Mouse (Mus musculus): ENCODE measurements around the gene Rbm15. TPM values are rescaled to one million over a fixed set of nuclear protein-coding genes. Genes with fewer than 3 reads are reported as not detected.

The Rbm15 gene
- polyA plus RNA-seq, 1 experiment = 26.7 TPM

DNA sequence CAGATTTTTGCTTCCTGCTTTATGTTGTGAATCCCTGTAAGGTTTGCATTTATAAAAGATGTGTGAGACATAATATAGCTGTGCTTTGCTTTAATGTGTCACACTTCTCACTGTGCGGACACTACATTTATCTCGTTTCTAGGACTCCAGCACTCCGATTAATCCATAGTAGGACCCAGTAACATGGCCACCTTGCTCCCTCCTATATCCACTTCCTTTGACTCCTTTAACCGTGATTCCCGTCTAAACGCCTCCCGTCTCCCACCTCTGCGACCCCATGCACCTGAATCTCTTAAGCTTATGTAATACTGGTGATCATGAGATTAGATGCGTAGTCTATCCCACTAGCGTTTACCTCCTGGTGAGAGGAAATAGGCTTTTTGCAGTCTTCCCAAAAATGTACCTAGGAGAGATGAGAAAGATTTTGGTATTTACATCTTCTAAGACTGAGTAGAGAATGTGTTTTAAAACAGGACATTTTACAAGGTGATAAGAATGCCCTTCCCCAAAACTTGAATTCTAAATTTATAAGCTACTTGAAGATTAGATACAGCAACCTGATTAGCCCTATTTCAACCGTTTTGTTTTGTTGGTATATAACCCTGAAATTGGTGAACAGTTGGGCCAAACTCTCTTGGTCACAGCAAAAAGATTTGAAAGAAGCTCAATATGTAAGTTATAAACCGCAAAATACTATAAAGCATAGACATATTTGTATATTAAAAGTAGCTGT lies 895 bp upstream of the Rbm15 start:
- Histone ChIP-seq H3K27ac (ENCODE audit: control insufficient read depth, insufficient read depth, low read depth, low read length, poor library complexity) (peak overlapping the region; percentile 96), H3K4me3 (replicated peaks; ENCODE audit: control insufficient read depth, low read depth, low read length) (peak overlapping the region; percentile 91), H3K4me1 (ENCODE audit: control insufficient read depth, insufficient read depth, low read length) (peaks cover 2% of the 10 kb centered on the region; the same call in 1 of the 2 replicates)
- WGBS = 10% methylated on average over 12 of the region's 12 CpGs
- TF ChIP-seq POLR2A (IDR thresholded peaks at IDR 0.05; ENCODE audit: borderline replicate concordance, control insufficient read depth, low read depth, low read length) (0 out of 2 replicates have a peak, but pooled peaks have one; percentile 15), CTCF (IDR thresholded peaks at IDR 0.05; ENCODE audit: control insufficient read depth, insufficient read depth, low read length) (no peak)

DNA sequence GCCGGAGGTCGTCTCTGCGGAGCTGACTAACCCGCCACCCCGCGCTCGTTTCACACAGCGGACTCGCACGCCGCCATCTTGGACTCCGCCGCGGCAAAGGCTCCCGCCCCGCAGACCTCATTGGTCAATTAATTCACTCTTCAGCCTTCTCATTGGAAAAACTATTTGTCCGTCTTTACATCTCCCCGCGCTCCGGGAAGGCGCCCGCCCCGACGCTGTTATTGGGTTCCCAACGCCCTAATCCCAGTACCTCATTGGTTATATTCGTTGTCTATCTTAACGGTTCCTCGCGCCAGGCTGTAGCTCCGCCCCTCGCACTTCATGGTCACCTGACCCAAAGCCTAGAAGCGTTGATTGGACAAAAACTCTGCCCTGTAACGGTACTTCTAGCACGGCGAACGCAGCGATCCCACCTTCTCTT lies 503 bp downstream of the Rbm15 start:
- WGBS = under 1% methylated on average over 37 of the region's 37 CpGs
- H3K4me1 ChIP-seq (ENCODE audit: control insufficient read depth, insufficient read depth, low read length) = peaks cover 2% of the 10 kb centered on the region; the same call in 1 of the 2 replicates
- peak overlapping the region; percentile 91 for H3K4me3 ChIP-seq (replicated peaks; ENCODE audit: control insufficient read depth, low read depth, low read length)
- TF ChIP-seq CTCF (IDR thresholded peaks at IDR 0.05; ENCODE audit: control insufficient read depth, insufficient read depth, low read length) = no peak; the same call in 1 of the 2 replicates
- TF ChIP-seq POLR2A (IDR thresholded peaks at IDR 0.05; ENCODE audit: borderline replicate concordance, control insufficient read depth, low read depth, low read length) = peak; percentile 91
- H3K27ac ChIP-seq (ENCODE audit: control insufficient read depth, insufficient read depth, low read depth, low read length, poor library complexity) = peak overlapping the region; percentile 96

GRCm38 (mm10) chr3:107332127-107332959 lies 1.1 kb downstream of the Rbm15 start:
- TF ChIP-seq CTCF (IDR thresholded peaks at IDR 0.05; ENCODE audit: control insufficient read depth, insufficient read depth, low read length) (no peak), POLR2A (IDR thresholded peaks at IDR 0.05; ENCODE audit: borderline replicate concordance, control insufficient read depth, low read depth, low read length) (no peak)
- H3K4me1 ChIP-seq (ENCODE audit: control insufficient read depth, insufficient read depth, low read length) = peaks cover 2% of the 10 kb centered on the region; the same call in 1 of the 2 replicates
- peak overlapping the region; percentile 81 for H3K27ac ChIP-seq (ENCODE audit: control insufficient read depth, insufficient read depth, low read depth, low read length, poor library complexity)
- peak overlapping the region; percentile 86 for H3K4me3 ChIP-seq (replicated peaks; ENCODE audit: control insufficient read depth, low read depth, low read length)
- under 1% methylated on average over 75 of the region's 75 CpGs for WGBS

DNA sequence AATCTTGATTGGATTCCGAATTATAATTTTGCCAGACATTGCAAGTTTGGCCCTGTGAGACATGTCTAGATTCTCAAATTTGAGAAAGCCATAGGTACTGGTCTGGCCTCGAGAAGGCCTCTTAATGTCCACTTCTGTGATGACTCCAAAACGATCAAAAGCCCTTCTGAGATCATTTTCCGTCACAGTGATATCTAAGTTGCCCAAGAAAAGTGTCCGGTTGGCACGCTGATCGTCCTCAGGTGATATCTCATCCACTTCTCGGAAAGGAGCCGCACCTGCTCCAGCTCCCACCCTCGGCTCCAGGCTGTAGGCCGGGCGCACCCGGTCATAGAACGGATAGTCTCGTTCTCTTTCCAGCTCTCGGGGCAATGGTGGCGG lies 1.7 kb downstream of the Rbm15 start:
- 31% methylated on average over 17 of the region's 17 CpGs for WGBS
- H3K27ac ChIP-seq (ENCODE audit: control insufficient read depth, insufficient read depth, low read depth, low read length, poor library complexity) = peak overlapping the region; percentile 11; the same call in 1 of the 2 replicates
- peak overlapping the region; percentile 86 for H3K4me3 ChIP-seq (replicated peaks; ENCODE audit: control insufficient read depth, low read depth, low read length)
- no peak for TF ChIP-seq POLR2A (IDR thresholded peaks at IDR 0.05; ENCODE audit: borderline replicate concordance, control insufficient read depth, low read depth, low read length)
- no peak for TF ChIP-seq CTCF (IDR thresholded peaks at IDR 0.05; ENCODE audit: control insufficient read depth, insufficient read depth, low read length)
- peaks cover 2% of the 10 kb centered on the region; the same call in 1 of the 2 replicates for H3K4me1 ChIP-seq (ENCODE audit: control insufficient read depth, insufficient read depth, low read length)

- H3K4me3 ChIP-seq (replicated peaks; ENCODE audit: control insufficient read depth, low read depth, low read length) = peak overlapping the region; percentile 86
- no peak overlapping the region for H3K27ac ChIP-seq (ENCODE audit: control insufficient read depth, insufficient read depth, low read depth, low read length, poor library complexity)
- peaks cover 2% of the 10 kb centered on the region; the same call in 1 of the 2 replicates for H3K4me1 ChIP-seq (ENCODE audit: control insufficient read depth, insufficient read depth, low read length)
- no peak for TF ChIP-seq POLR2A (IDR thresholded peaks at IDR 0.05; ENCODE audit: borderline replicate concordance, control insufficient read depth, low read depth, low read length)
- TF ChIP-seq CTCF (IDR thresholded peaks at IDR 0.05; ENCODE audit: control insufficient read depth, insufficient read depth, low read length) = no peak
- WGBS = 85% methylated on average over 28 of the region's 28 CpGs
Measured at GRCm38 (mm10) chr3:107330503-107331424, 2.7 kb downstream of the Rbm15 start.

DNA sequence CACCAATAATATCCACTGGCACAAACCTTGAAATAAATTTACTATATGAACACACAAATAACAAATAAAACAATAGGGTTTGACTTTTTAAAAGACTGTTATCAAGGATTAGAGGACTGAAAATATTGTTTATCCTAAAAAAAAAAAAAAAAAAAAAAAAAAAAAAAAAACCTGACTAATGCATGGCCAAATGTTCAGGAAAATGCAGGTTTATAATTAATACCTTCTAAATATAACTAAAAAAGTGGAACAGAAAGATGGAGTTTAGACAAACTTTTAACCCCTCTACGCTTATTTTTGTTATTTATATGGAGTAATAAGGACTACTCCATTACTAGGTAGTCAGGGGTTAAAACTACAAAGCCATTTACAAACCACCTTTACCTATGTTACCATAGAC lies 7.0 kb downstream of the Rbm15 start:
- no peak overlapping the region for H3K4me3 ChIP-seq (replicated peaks; ENCODE audit: control insufficient read depth, low read depth, low read length)
- TF ChIP-seq CTCF (IDR thresholded peaks at IDR 0.05; ENCODE audit: control insufficient read depth, insufficient read depth, low read length) = no peak
- TF ChIP-seq POLR2A (IDR thresholded peaks at IDR 0.05; ENCODE audit: borderline replicate concordance, control insufficient read depth, low read depth, low read length) = no peak
- H3K4me1 ChIP-seq (ENCODE audit: control insufficient read depth, insufficient read depth, low read length) = peaks cover 1% of the 10 kb centered on the region; the same call in 1 of the 2 replicates
- H3K27ac ChIP-seq (ENCODE audit: control insufficient read depth, insufficient read depth, low read depth, low read length, poor library complexity) = no peak overlapping the region
- 93% methylated on average over 1 of the region's 1 CpGs for WGBS

GRCm38 (mm10) chr3:107321776-107322175 lies 11.7 kb downstream of the Rbm15 start:
- no peak for TF ChIP-seq POLR2A (IDR thresholded peaks at IDR 0.05; ENCODE audit: borderline replicate concordance, control insufficient read depth, low read depth, low read length)
- Histone ChIP-seq H3K4me1 (ENCODE audit: control insufficient read depth, insufficient read depth, low read length) (no peaks in the 10 kb centered on the region), H3K27ac (ENCODE audit: control insufficient read depth, insufficient read depth, low read depth, low read length, poor library complexity) (no peak overlapping the region)

More at GRCm38 (mm10) chr3:107321776-107322175, 11.7 kb downstream of the Rbm15 start:
- no peak overlapping the region for H3K4me3 ChIP-seq (replicated peaks; ENCODE audit: control insufficient read depth, low read depth, low read length)
